Mouse (Mus musculus) intestine, embryonic 15.5 days (tissue): ENCODE measurements around the gene Bicral. TPM values are rescaled to one million over a fixed set of nuclear protein-coding genes. Genes with fewer than 3 reads are reported as not detected.
"Not testable (repeated sequence)": the region's sequence is repeated elsewhere in the genome, so short reads cannot be mapped to it uniquely, and the experiment has no call there.

Experiments
- ATAC-seq: fragments of 200-750 bp; cut with Nextera tagmentation; 2 replicates; pipeline ENCODE4 v1.8.0; 2017; ENCODE audit warnings: moderate TSS enrichment, moderate library complexity
- H3K27ac ChIP-seq: fragments of 300-500 bp; sonication (generic); 2 replicates; pipeline ENCODE4 v1.5.1; 2015; ENCODE audit warnings: mild to moderate bottlenecking, inconsistent platforms
- H3K27me3 ChIP-seq: fragments of 300-500 bp; sonication (generic); replicated peaks from 2 replicates; pipeline ENCODE4 v1.6.1; 2015; ENCODE audit warnings: inconsistent platforms
- H3K36me3 ChIP-seq: fragments of 300-500 bp; sonication (generic); 2 replicates; pipeline ENCODE4 v1.6.1; 2015; ENCODE audit warnings: inconsistent platforms
- H3K4me1 ChIP-seq: fragments of 300-500 bp; sonication (generic); replicated peaks from 2 replicates; pipeline ENCODE4 v1.6.1; 2015; ENCODE audit warnings: inconsistent platforms
- H3K4me2 ChIP-seq: fragments of 300-500 bp; sonication (generic); replicated peaks from 2 replicates; pipeline ENCODE4 v1.6.1; 2015; ENCODE audit warnings: mild to moderate bottlenecking, inconsistent platforms
- H3K4me3 ChIP-seq: fragments of 300-500 bp; sonication (generic); replicated peaks from 2 replicates; pipeline ENCODE4 v1.5.1; 2015; ENCODE audit warnings: inconsistent platforms
- H3K9ac ChIP-seq: fragments of 300-500 bp; sonication (generic); 2 replicates; pipeline ENCODE4 v1.6.1; 2015; ENCODE audit warnings: inconsistent platforms
- H3K9me3 ChIP-seq: fragments of 300-500 bp; sonication (generic); 2 replicates; pipeline ENCODE4 v1.6.1; 2016; ENCODE audit warnings: inconsistent platforms
- WGBS: fragments of 180-500 bp; shearing (Covaris S2); methylation state at CpG from one replicate; pipeline ENCODE4 v1.1.7; 2015; 5-methylcytosine and 5-hydroxymethylcytosine counted together
- polyA plus RNA-seq: library from polyadenylated mRNA; unstranded; fragments of >200 nt; fragmentation: Nextera tagmentation; extraction: Ambion mirVana; gene quantifications from 2 replicates; pipeline ENCODE4 v1.2.1, GENCODE M21; 2015

The Bicral gene
- polyA plus RNA-seq, 1 experiment from 2014 or later = 4.6 TPM

GRCm38 (mm10) chr17:46853281-46853680 is 5.0 kb downstream of the Bicral start:
- Histone ChIP-seq H3K9ac (no peak overlapping the region), H3K27me3 (no peaks in the 10 kb centered on the region), H3K4me2 (no peak overlapping the region), H3K4me3 (no peak overlapping the region), H3K9me3 (no peaks in the 10 kb centered on the region), H3K4me1 (peaks cover 25% of the 10 kb centered on the region), H3K36me3 (no peaks in the 10 kb centered on the region; the same call in 1 of the 2 replicates), H3K27ac (peak overlapping the region; percentile 48; the same call in 1 of the 2 replicates)
- 32% methylated on average over 6 of the region's 6 CpGs for WGBS
- ATAC-seq = no peak

- H3K9me3 ChIP-seq = no peaks in the 10 kb centered on the region
- 0 out of 2 replicates have a peak overlapping the region, but pooled peaks have one; percentile 4 for H3K4me2 ChIP-seq
- H3K9ac ChIP-seq = no peak overlapping the region
- WGBS = 18% methylated on average over 6 of the region's 6 CpGs
- no peaks in the 10 kb centered on the region; the same call in 1 of the 2 replicates for H3K36me3 ChIP-seq
- peak; percentile 9; the same call in 1 of the 2 replicates for ATAC-seq
- H3K27me3 ChIP-seq = no peaks in the 10 kb centered on the region
- no peak overlapping the region for H3K4me3 ChIP-seq
- H3K4me1 ChIP-seq = peaks cover 25% of the 10 kb centered on the region
- H3K27ac ChIP-seq = peak overlapping the region; percentile 48; the same call in 1 of the 2 replicates
Observed at GRCm38 (mm10) chr17:46852725-46853124, 5.6 kb downstream of the Bicral start.

- no peak overlapping the region for H3K27ac ChIP-seq
- no peak overlapping the region for H3K9ac ChIP-seq
- H3K4me1 ChIP-seq = no peaks in the 10 kb centered on the region
- H3K4me3 ChIP-seq = no peak overlapping the region
- H3K4me2 ChIP-seq = no peak overlapping the region
- H3K36me3 ChIP-seq = no peaks in the 10 kb centered on the region
- no peaks in the 10 kb centered on the region for H3K9me3 ChIP-seq
- ATAC-seq = no peak
- WGBS = 93% methylated on average over 7 of the region's 7 CpGs
- no peaks in the 10 kb centered on the region for H3K27me3 ChIP-seq
Observed at GRCm38 (mm10) chr17:46847206-46847605, 11.1 kb downstream of the Bicral start.

GRCm38 (mm10) chr17:46846573-46846972 is 11.7 kb downstream of the Bicral start:
- H3K36me3 ChIP-seq, H3K4me1 ChIP-seq, H3K4me3 ChIP-seq, H3K27me3 ChIP-seq, ATAC-seq, H3K27ac ChIP-seq, H3K9ac ChIP-seq, H3K4me2 ChIP-seq, H3K9me3 ChIP-seq: not testable (repeated sequence)
- 96% methylated on average over 18 of the region's 18 CpGs for WGBS

GRCm38 (mm10) chr17:46845262-46845661 is 13.0 kb downstream of the Bicral start:
- Histone ChIP-seq H3K27me3 (no peaks in the 10 kb centered on the region), H3K4me1 (no peaks in the 10 kb centered on the region), H3K4me2 (no peak overlapping the region), H3K9me3 (no peaks in the 10 kb centered on the region), H3K27ac (no peak overlapping the region), H3K4me3 (no peak overlapping the region), H3K9ac (no peak overlapping the region), H3K36me3 (no peaks in the 10 kb centered on the region)
- ATAC-seq = no peak
- WGBS = 76% methylated on average over 12 of the region's 12 CpGs

GRCm38 (mm10) chr17:46844811-46845210 is 13.5 kb downstream of the Bicral start:
- H3K4me2 ChIP-seq = no peak overlapping the region
- H3K27ac ChIP-seq = no peak overlapping the region
- H3K27me3 ChIP-seq = no peaks in the 10 kb centered on the region
- no peaks in the 10 kb centered on the region for H3K9me3 ChIP-seq
- no peaks in the 10 kb centered on the region for H3K36me3 ChIP-seq
- ATAC-seq = no peak
- 65% methylated on average over 10 of the region's 10 CpGs for WGBS
- no peaks in the 10 kb centered on the region for H3K4me1 ChIP-seq
- H3K9ac ChIP-seq = no peak overlapping the region
- no peak overlapping the region for H3K4me3 ChIP-seq

- Histone ChIP-seq H3K9me3 (no peaks in the 10 kb centered on the region), H3K36me3 (no peaks in the 10 kb centered on the region), H3K4me1 (no peaks in the 10 kb centered on the region), H3K27ac (no peak overlapping the region), H3K4me3 (no peak overlapping the region), H3K27me3 (no peaks in the 10 kb centered on the region), H3K4me2 (no peak overlapping the region), H3K9ac (no peak overlapping the region)
- no peak for ATAC-seq
- WGBS = 56% methylated on average over 7 of the region's 7 CpGs
Observed at GRCm38 (mm10) chr17:46843716-46844115, 14.6 kb downstream of the Bicral start.

GRCm38 (mm10) chr17:46843022-46843421 is 15.3 kb downstream of the Bicral start:
- no peak overlapping the region for H3K4me3 ChIP-seq
- ATAC-seq = no peak
- H3K4me1 ChIP-seq = no peaks in the 10 kb centered on the region
- H3K27ac ChIP-seq = no peak overlapping the region
- 76% methylated on average over 2 of the region's 2 CpGs for WGBS
- no peaks in the 10 kb centered on the region for H3K9me3 ChIP-seq
- no peak overlapping the region for H3K4me2 ChIP-seq
- H3K9ac ChIP-seq = no peak overlapping the region
- H3K27me3 ChIP-seq = no peaks in the 10 kb centered on the region
- H3K36me3 ChIP-seq = no peaks in the 10 kb centered on the region

GRCm38 (mm10) chr17:46840304-46841010 is 17.8 kb downstream of the Bicral start:
- no peak overlapping the region for H3K4me2 ChIP-seq
- no peak for ATAC-seq
- WGBS = 74% methylated on average over 10 of the region's 10 CpGs

GRCm38 (mm10) chr17:46838396-46838920 is 19.8 kb downstream of the Bicral start:
- Histone ChIP-seq H3K36me3 (no peaks in the 10 kb centered on the region), H3K27ac (no peak overlapping the region), H3K27me3 (no peaks in the 10 kb centered on the region), H3K4me3 (no peak overlapping the region), H3K4me1 (no peaks in the 10 kb centered on the region), H3K9ac (no peak overlapping the region), H3K9me3 (no peaks in the 10 kb centered on the region), H3K4me2 (no peak overlapping the region)
- no peak for ATAC-seq
- whole genome bisulfite sequencing = 66% methylated on average over 7 of the region's 7 CpGs

More at GRCm38 (mm10) chr17:46840304-46841010, 17.8 kb downstream of the Bicral start:
- no peaks in the 10 kb centered on the region for H3K9me3 ChIP-seq
- no peaks in the 10 kb centered on the region for H3K27me3 ChIP-seq
- no peak overlapping the region for H3K27ac ChIP-seq
- H3K9ac ChIP-seq = no peak overlapping the region
- H3K4me1 ChIP-seq = no peaks in the 10 kb centered on the region
- no peak overlapping the region for H3K4me3 ChIP-seq
- no peaks in the 10 kb centered on the region for H3K36me3 ChIP-seq

GRCm38 (mm10) chr17:46837897-46838296 is 20.4 kb downstream of the Bicral start:
- no peak overlapping the region for H3K4me2 ChIP-seq
- H3K4me1 ChIP-seq = no peaks in the 10 kb centered on the region
- no peaks in the 10 kb centered on the region for H3K9me3 ChIP-seq
- no peak for ATAC-seq
- no peak overlapping the region for H3K27ac ChIP-seq
- H3K36me3 ChIP-seq = no peaks in the 10 kb centered on the region
- H3K9ac ChIP-seq = no peak overlapping the region
- no peaks in the 10 kb centered on the region for H3K27me3 ChIP-seq
- WGBS = 72% methylated on average over 2 of the region's 2 CpGs
- H3K4me3 ChIP-seq = no peak overlapping the region

GRCm38 (mm10) chr17:46835093-46835715 is 23.1 kb downstream of the Bicral start:
- Histone ChIP-seq H3K4me2 (no peak overlapping the region), H3K4me1 (no peaks in the 10 kb centered on the region), H3K4me3 (no peak overlapping the region), H3K27ac (no peak overlapping the region), H3K9ac (no peak overlapping the region), H3K36me3 (no peaks in the 10 kb centered on the region), H3K9me3 (no peaks in the 10 kb centered on the region), H3K27me3 (no peaks in the 10 kb centered on the region)
- no peak for ATAC-seq
- 74% methylated on average over 6 of the region's 6 CpGs for WGBS

- no peaks in the 10 kb centered on the region for H3K9me3 ChIP-seq
- H3K4me3 ChIP-seq = no peak overlapping the region
- H3K27ac ChIP-seq = no peak overlapping the region
- no peak overlapping the region for H3K4me2 ChIP-seq
- WGBS = 89% methylated on average over 4 of the region's 4 CpGs
- no peaks in the 10 kb centered on the region for H3K27me3 ChIP-seq
- no peak overlapping the region for H3K9ac ChIP-seq
- H3K36me3 ChIP-seq = no peaks in the 10 kb centered on the region
- H3K4me1 ChIP-seq = no peaks in the 10 kb centered on the region
- ATAC-seq = no peak
Observed at GRCm38 (mm10) chr17:46832981-46833305, 25.3 kb downstream of the Bicral start.
